Comparison of ENCODE assay signal across 23 mouse cellular contexts in the genomic region with DNA sequence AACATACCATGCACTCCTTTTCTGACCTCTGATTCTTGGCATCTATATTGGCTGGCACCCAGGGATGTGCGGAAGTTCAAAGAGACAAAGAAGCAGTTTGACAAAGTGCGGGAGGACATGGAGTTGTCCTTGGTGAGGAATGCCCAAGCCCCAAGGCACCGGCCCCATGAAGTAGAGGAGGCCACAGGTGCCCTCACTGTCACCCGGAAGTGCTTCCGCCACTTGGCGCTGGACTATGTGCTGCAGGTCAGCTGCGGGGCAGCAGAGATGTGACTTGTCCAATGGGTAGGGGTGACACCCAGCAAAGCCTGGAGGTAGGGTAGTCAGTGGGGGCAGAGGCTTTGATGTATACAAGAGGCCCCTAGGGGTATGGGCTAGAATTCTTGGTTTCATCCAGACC. TPM values are rescaled to one million over a fixed set of nuclear protein-coding genes. Genes with fewer than 3 reads are reported as not detected.
DNase-seq lines count a peak whose midpoint lies in the region; ATAC-seq and TF ChIP-seq lines count a peak whose summit lies in the region.
"Had no signal": no experiment of that assay in that cellular context is flagged by ENCODE, and none has a peak within 500 bp of the region (broad histone marks: within the 10 kb centered on the region; RNA-seq: fewer than 3 reads in every experiment).

No protein-coding gene starts in this region.

- no peak overlapping the region for H3K9ac ChIP-seq in lung, postnatal 0 days (replicated peaks; ENCODE audit: low read depth)
- H3K9ac ChIP-seq in hindbrain, embryonic 13.5 days = no peak overlapping the region
- H3K9ac ChIP-seq: forebrain, embryonic 13.5 days; heart, embryonic 15.5 days; limb, embryonic 13.5 days; liver, embryonic 15.5 days; neural tube, embryonic 15.5 days had no signal

- no peaks in the 10 kb centered on the region for H3K9me3 ChIP-seq in lung, postnatal 0 days (ENCODE audit: low read length)
- H3K9me3 ChIP-seq in hindbrain, embryonic 13.5 days = no peaks in the 10 kb centered on the region
- H3K9me3 ChIP-seq: embryonic facial prominence, embryonic 10.5 days; forebrain, embryonic 13.5 days; heart, embryonic 15.5 days; hindbrain, embryonic 10.5 days; limb, embryonic 13.5 days; liver, embryonic 15.5 days; megakaryocyte, embryonic 14.5 days; neural tube, embryonic 15.5 days had no signal

- peaks cover 40% of the 10 kb centered on the region for H3K36me3 ChIP-seq in lung, postnatal 0 days (ENCODE audit: insufficient read depth, low read length)
- H3K36me3 ChIP-seq in hindbrain, embryonic 13.5 days = peaks cover 83% of the 10 kb centered on the region

- no peak overlapping the region for H3K4me3 ChIP-seq in lung, postnatal 0 days (ENCODE audit: low read depth, low read length)
- no peak overlapping the region for H3K4me3 ChIP-seq in hindbrain, embryonic 13.5 days
- H3K4me3 ChIP-seq: embryonic facial prominence, embryonic 10.5 days; forebrain, embryonic 13.5 days; heart, adult 2 months; heart, embryonic 15.5 days; hindbrain, embryonic 10.5 days; left cerebral cortex, adult 2 months; limb, embryonic 13.5 days; liver, embryonic 15.5 days; megakaryocyte, embryonic 14.5 days; neural tube, embryonic 15.5 days had no signal

- no peak overlapping the region for H3K4me2 ChIP-seq in lung, postnatal 0 days (replicated peaks; ENCODE audit: low read depth, low read length)
- H3K4me2 ChIP-seq in hindbrain, embryonic 13.5 days = no peak overlapping the region
- H3K4me2 ChIP-seq: forebrain, embryonic 13.5 days; heart, embryonic 15.5 days; limb, embryonic 13.5 days; liver, embryonic 15.5 days; neural tube, embryonic 15.5 days had no signal

- ATAC-seq in cerebellum, adult (ENCODE audit: insufficient number of reproducible peaks, low FRiP score, low TSS enrichment) = no peak
- no peak for ATAC-seq in lung, postnatal 0 days
- ATAC-seq in hindbrain, embryonic 13.5 days (ENCODE audit: low FRiP score) = no peak
- ATAC-seq: forebrain, embryonic 13.5 days; midbrain, embryonic 16.5 days had no signal

- DNase-seq in cerebellum, adult 9-11 months = peak; percentile 16
- DNase-seq in kidney, postnatal 10 days = peak; percentile 5
- DNase-seq in kidney, adult 8-10 months = no peak
- DNase-seq in lung, postnatal 10 days = peak; percentile 1
- no peak for DNase-seq in lung, postnatal 0 days (ENCODE audit: low spot score)
- DNase-seq in testis, postnatal 10 days (ENCODE audit: low spot score) = peak; percentile 39
- DNase-seq: B cell, adult 2 months; cerebellum, adult 11 months; gastrocnemius, postnatal 14 days; kidney, adult 2 months had no signal

- 94% methylated on average over 7 of the region's 7 CpGs for WGBS in lung, postnatal 0 days
- 96% methylated on average over 7 of the region's 7 CpGs for WGBS in hindbrain, embryonic 13.5 days

- TF ChIP-seq EP300 in lung, postnatal 0 days (IDR thresholded peaks at IDR 0.05) = no peak

- no peak overlapping the region for H3K27ac ChIP-seq in lung, postnatal 0 days (ENCODE audit: low read length)
- no peak overlapping the region for H3K27ac ChIP-seq in hindbrain, embryonic 13.5 days
- H3K27ac ChIP-seq: embryonic facial prominence, embryonic 10.5 days; forebrain, embryonic 13.5 days; heart, adult 2 months; heart, embryonic 15.5 days; hindbrain, embryonic 10.5 days; left cerebral cortex, adult 2 months; limb, embryonic 13.5 days; liver, embryonic 15.5 days; neural tube, embryonic 15.5 days had no signal

- H3K27me3 ChIP-seq in lung, postnatal 0 days (replicated peaks; ENCODE audit: insufficient read depth, low read length) = no peaks in the 10 kb centered on the region
- H3K27me3 ChIP-seq in hindbrain, embryonic 13.5 days = no peaks in the 10 kb centered on the region
- H3K27me3 ChIP-seq: forebrain, embryonic 13.5 days; heart, embryonic 15.5 days; limb, embryonic 13.5 days; liver, embryonic 15.5 days; megakaryocyte, embryonic 14.5 days; neural tube, embryonic 15.5 days had no signal

- TF ChIP-seq CTCF in lung, postnatal 0 days (IDR thresholded peaks at IDR 0.05) = no peak

- H3K4me1 ChIP-seq in lung, postnatal 0 days (ENCODE audit: insufficient read depth, low read depth, low read length) = peaks cover 17% of the 10 kb centered on the region
- H3K4me1 ChIP-seq in hindbrain, embryonic 13.5 days (replicated peaks) = peaks cover 20% of the 10 kb centered on the region

RNA-seq across cellular contexts. Expression of gene Acap3, which starts 7.7 kb away (rescaled TPM):
- 12.7 and 13.4 TPM in 2 replicates for polyA plus RNA-seq in lung, postnatal 0 days (2015; fragmentation: Nextera tagmentation; extraction: Ambion mirVana)
- polyA plus RNA-seq in hindbrain, embryonic 13.5 days (2015; fragmentation: Nextera tagmentation; extraction: Ambion mirVana) = 71.0 and 77.0 TPM in 2 replicates

RNA-seq across cellular contexts. Expression of gene Pusl1, which starts 7.8 kb away (rescaled TPM):
- polyA plus RNA-seq in lung, postnatal 0 days (2015; fragmentation: Nextera tagmentation; extraction: Ambion mirVana) = 29.3 and 29.9 TPM in 2 replicates
- 52.6 and 54.8 TPM in 2 replicates for polyA plus RNA-seq in hindbrain, embryonic 13.5 days (2015; fragmentation: Nextera tagmentation; extraction: Ambion mirVana)

RNA-seq across cellular contexts. Expression of gene Ints11, which starts 30.0 kb away (rescaled TPM):
- 31.7 and 34.8 TPM in 2 replicates for polyA plus RNA-seq in lung, postnatal 0 days (2015; fragmentation: Nextera tagmentation; extraction: Ambion mirVana)
- 74.8 and 79.2 TPM in 2 replicates for polyA plus RNA-seq in hindbrain, embryonic 13.5 days (2015; fragmentation: Nextera tagmentation; extraction: Ambion mirVana)

RNA-seq across cellular contexts. Expression of gene Cptp, which starts 30.1 kb away (rescaled TPM):
- 10.8 and 13.8 TPM in 2 replicates for polyA plus RNA-seq in lung, postnatal 0 days (2015; fragmentation: Nextera tagmentation; extraction: Ambion mirVana)
- polyA plus RNA-seq in hindbrain, embryonic 13.5 days (2015; fragmentation: Nextera tagmentation; extraction: Ambion mirVana) = 23.3 and 24.1 TPM in 2 replicates

RNA-seq across cellular contexts. Expression of gene Tas1r3, which starts 36.2 kb away (rescaled TPM):
- polyA plus RNA-seq in lung, postnatal 0 days (2015; fragmentation: Nextera tagmentation; extraction: Ambion mirVana) = 0.19 and 0.25 TPM in 2 replicates
- 0.47 and 0.57 TPM in 2 replicates for polyA plus RNA-seq in hindbrain, embryonic 13.5 days (2015; fragmentation: Nextera tagmentation; extraction: Ambion mirVana)

Comparison
In these comparisons a context has a peak if more than half of its experiments do, and no peak if none do; other contexts are left out.
1. DNase-seq: peak in cerebellum, adult 9-11 months (single experiment), kidney, postnatal 10 days (single experiment), lung, postnatal 10 days (single experiment) and testis, postnatal 10 days (single experiment); none in kidney, adult 8-10 months (0 of 2) and lung, postnatal 0 days (single experiment).